14 mouse cellular contexts compared by ENCODE assay signal in the genomic region with DNA sequence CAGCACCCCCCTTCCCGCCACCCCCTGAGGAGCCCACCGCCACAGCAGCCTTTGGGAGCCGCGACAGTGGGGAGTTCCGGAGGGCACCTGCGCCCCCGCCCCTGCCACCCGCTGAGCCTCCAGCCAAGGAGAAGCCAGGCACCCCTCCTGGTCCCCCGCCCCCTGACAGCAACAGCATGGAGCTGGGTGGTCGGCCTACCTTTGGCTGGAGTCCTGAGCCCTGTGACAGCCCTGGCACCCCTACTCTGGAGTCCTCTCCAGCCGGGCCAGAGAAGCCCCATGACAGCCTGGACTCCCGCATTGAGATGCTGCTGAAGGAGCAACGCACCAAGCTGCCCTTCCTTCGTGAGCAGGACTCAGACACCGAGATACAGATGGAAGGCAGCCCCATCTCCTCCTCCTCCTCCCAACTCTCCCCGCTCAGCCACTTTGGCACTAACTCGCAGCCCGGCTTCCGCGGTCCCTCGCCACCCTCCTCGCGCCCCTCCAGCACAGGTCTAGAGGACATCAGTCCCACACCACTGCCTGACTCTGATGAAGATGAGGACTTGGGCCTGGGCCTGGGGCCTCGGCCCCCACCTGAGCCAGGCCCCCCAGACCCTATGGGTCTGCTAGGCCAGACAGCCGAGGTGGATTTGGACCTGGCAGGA. TPM values are rescaled to one million over a fixed set of nuclear protein-coding genes. Genes with fewer than 3 reads are reported as not detected.
DNase-seq lines count a peak whose midpoint lies in the region; ATAC-seq and TF ChIP-seq lines count a peak whose summit lies in the region.
"Had no signal": no experiment of that assay in that cellular context is flagged by ENCODE, and none has a peak within 500 bp of the region (broad histone marks: within the 10 kb centered on the region; RNA-seq: fewer than 3 reads in every experiment).

No protein-coding gene starts in this region.

- H3K9me3 ChIP-seq in limb, embryonic 11.5 days (ENCODE audit: control insufficient read depth, low read length) = no peaks in the 10 kb centered on the region
- no peaks in the 10 kb centered on the region for H3K9me3 ChIP-seq in limb, embryonic 10.5 days (replicated peaks)
- no peaks in the 10 kb centered on the region for H3K9me3 ChIP-seq in G1E (replicated peaks)
- no peaks in the 10 kb centered on the region for H3K9me3 ChIP-seq in limb, embryonic 13.5 days
- H3K9me3 ChIP-seq: kidney, embryonic 15.5 days had no signal

- H3K4me3 ChIP-seq in limb, embryonic 11.5 days (ENCODE audit: low read depth, low read length) = no peak overlapping the region
- H3K4me3 ChIP-seq in limb, embryonic 10.5 days = no peak overlapping the region
- peak overlapping the region; percentile 55; the same call in 1 of the 2 replicates for H3K4me3 ChIP-seq in G1E (ENCODE audit: low read depth, low read length)
- H3K4me3 ChIP-seq in limb, embryonic 13.5 days = no peak overlapping the region
- H3K4me3 ChIP-seq: left cerebral cortex, adult 2 months had no signal

- H3K4me1 ChIP-seq in limb, embryonic 11.5 days (ENCODE audit: control insufficient read depth, insufficient read depth, low read length) = peaks cover 49% of the 10 kb centered on the region
- H3K4me1 ChIP-seq in limb, embryonic 10.5 days = peaks cover 72% of the 10 kb centered on the region
- peaks cover 95% of the 10 kb centered on the region for H3K4me1 ChIP-seq in G1E (ENCODE audit: insufficient read depth, low read depth, low read length)
- H3K4me1 ChIP-seq in limb, embryonic 13.5 days = peaks cover 68% of the 10 kb centered on the region

- peaks cover 41% of the 10 kb centered on the region for H3K36me3 ChIP-seq in limb, embryonic 11.5 days (ENCODE audit: control insufficient read depth, insufficient read depth, low read length)
- peaks cover 91% of the 10 kb centered on the region for H3K36me3 ChIP-seq in limb, embryonic 10.5 days
- peaks cover 95% of the 10 kb centered on the region for H3K36me3 ChIP-seq in G1E (replicated peaks)
- peaks cover 82% of the 10 kb centered on the region for H3K36me3 ChIP-seq in limb, embryonic 13.5 days

- DNase-seq in limb, embryonic 11.5 days (ENCODE audit: low spot score) = no peak
- no peak for DNase-seq in limb, embryonic 10.5 days (ENCODE audit: low spot score)
- DNase-seq in G1E (ENCODE audit: low spot score) = no peak
- peak; percentile 69 for DNase-seq in cerebellum, adult 9-11 months
- no peak for DNase-seq in layer of hippocampus, adult 9-11 months
- no peak for DNase-seq in yolk sac, embryonic 10.5 days (ENCODE audit: low spot score)
- DNase-seq: adrenal gland, adult 2 months; thymus, postnatal 14 days had no signal

- 89% methylated on average over 25 of the region's 25 CpGs for WGBS in limb, embryonic 11.5 days
- 86% methylated on average over 25 of the region's 25 CpGs for WGBS in limb, embryonic 10.5 days
- WGBS in limb, embryonic 13.5 days = 86% methylated on average over 25 of the region's 25 CpGs

- ATAC-seq in limb, embryonic 11.5 days (ENCODE audit: insufficient number of reproducible peaks, low FRiP score, low TSS enrichment, low read depth) = no peak
- no peak for ATAC-seq in G1E (ENCODE audit: extremely low read depth, insufficient number of reproducible peaks, low FRiP score, poor library complexity, severe bottlenecking)
- no peak for ATAC-seq in limb, embryonic 13.5 days (ENCODE audit: low FRiP score, low read depth)

- H3K27me3 ChIP-seq in limb, embryonic 11.5 days (ENCODE audit: control insufficient read depth, insufficient read depth, low read length) = no peaks in the 10 kb centered on the region
- no peaks in the 10 kb centered on the region for H3K27me3 ChIP-seq in limb, embryonic 10.5 days (ENCODE audit: low read depth, poor library complexity, severe bottlenecking)
- no peaks in the 10 kb centered on the region for H3K27me3 ChIP-seq in G1E (ENCODE audit: insufficient read depth, low read length)
- H3K27me3 ChIP-seq in limb, embryonic 13.5 days = no peaks in the 10 kb centered on the region
- H3K27me3 ChIP-seq: kidney, embryonic 15.5 days had no signal

- H3K4me2 ChIP-seq in limb, embryonic 11.5 days (ENCODE audit: low read depth, severe bottlenecking) = peak overlapping the region; percentile 10; the same call in 1 of the 2 replicates
- H3K4me2 ChIP-seq in limb, embryonic 13.5 days (replicated peaks) = peak overlapping the region; percentile 67; the same call in 1 of the 2 replicates

- 0 out of 2 replicates have a peak overlapping the region, but pooled peaks have one; percentile 21 for H3K27ac ChIP-seq in limb, embryonic 11.5 days (replicated peaks; ENCODE audit: low read depth, low read length)
- H3K27ac ChIP-seq in limb, embryonic 10.5 days = no peak overlapping the region
- no peak overlapping the region for H3K27ac ChIP-seq in limb, embryonic 13.5 days
- H3K27ac ChIP-seq: left cerebral cortex, adult 2 months had no signal

- H3K9ac ChIP-seq in limb, embryonic 11.5 days (ENCODE audit: low read length) = no peak overlapping the region
- 0 out of 2 replicates have a peak overlapping the region, but pooled peaks have one; percentile 13 for H3K9ac ChIP-seq in limb, embryonic 13.5 days
- H3K9ac ChIP-seq: kidney, embryonic 15.5 days had no signal

- TF ChIP-seq CTCF in G1E (IDR thresholded peaks at IDR 0.05; ENCODE audit: low read depth, low read length) = no peak

RNA-seq across cellular contexts. Expression of a gene that starts 6.2 kb away (rescaled TPM):
- 12.0 and 14.0 TPM in 2 replicates for polyA plus RNA-seq in limb, embryonic 11.5 days (2014; fragmentation: Nextera tagmentation; extraction: Ambion mirVana)
- polyA plus RNA-seq in limb, embryonic 10.5 days (2016; fragmentation: Nextera tagmentation; extraction: Ambion mirVana) = 9.4 and 10.6 TPM in 2 replicates
- total RNA-seq in G1E (2014; fragmentation: Nextera tagmentation) = 76.5 and 76.7 TPM in 2 replicates
- 2.1 and 2.3 TPM in 2 replicates for total RNA-seq in G1E (2017)
- polyA plus RNA-seq in G1E (2012) = 89.4 and 90.6 TPM in 2 replicates
- polyA plus RNA-seq in limb, embryonic 13.5 days (2015; fragmentation: Nextera tagmentation; extraction: Ambion mirVana) = 11.1 and 12.0 TPM in 2 replicates

RNA-seq across cellular contexts. Expression of a gene that starts 15.7 kb away (rescaled TPM):
- 2.9 and 3.6 TPM in 2 replicates for polyA plus RNA-seq in limb, embryonic 11.5 days (2014; fragmentation: Nextera tagmentation; extraction: Ambion mirVana)
- 1.8 and 2.0 TPM in 2 replicates for polyA plus RNA-seq in limb, embryonic 10.5 days (2016; fragmentation: Nextera tagmentation; extraction: Ambion mirVana)
- total RNA-seq in G1E (2014; fragmentation: Nextera tagmentation) (not detected in 2 replicates), G1E (2017) (0.52 and 1.7 TPM in 2 replicates)
- 0.26 and 0.59 TPM in 2 replicates for polyA plus RNA-seq in G1E (2012)
- 3.7 and 4.6 TPM in 2 replicates for polyA plus RNA-seq in limb, embryonic 13.5 days (2015; fragmentation: Nextera tagmentation; extraction: Ambion mirVana)

RNA-seq across cellular contexts. Expression of a gene that starts 21.0 kb away (rescaled TPM):
- polyA plus RNA-seq in limb, embryonic 11.5 days (2014; fragmentation: Nextera tagmentation; extraction: Ambion mirVana) = 82.6 and 85.8 TPM in 2 replicates
- polyA plus RNA-seq in limb, embryonic 10.5 days (2016; fragmentation: Nextera tagmentation; extraction: Ambion mirVana) = 90.1 and 92.0 TPM in 2 replicates
- 11.6 and 24.2 TPM in 2 replicates for total RNA-seq in G1E (2014; fragmentation: Nextera tagmentation)
- 22.8 and 25.4 TPM in 2 replicates for total RNA-seq in G1E (2017)
- polyA plus RNA-seq in G1E (2012) = 50.1 and 65.2 TPM in 2 replicates
- polyA plus RNA-seq in limb, embryonic 13.5 days (2015; fragmentation: Nextera tagmentation; extraction: Ambion mirVana) = 99.6 and 104 TPM in 2 replicates

RNA-seq across cellular contexts. Expression of a gene that starts 34.3 kb away (rescaled TPM):
- polyA plus RNA-seq in limb, embryonic 11.5 days (2014; fragmentation: Nextera tagmentation; extraction: Ambion mirVana) = not detected in 2 replicates
- polyA plus RNA-seq in limb, embryonic 10.5 days (2016; fragmentation: Nextera tagmentation; extraction: Ambion mirVana) = not detected in 2 replicates
- total RNA-seq in G1E (2014; fragmentation: Nextera tagmentation) (not detected in 2 replicates), G1E (2017) (not detected in 2 replicates)
- polyA plus RNA-seq in G1E (2012) = not detected in 2 replicates
- not detected in 2 replicates for polyA plus RNA-seq in limb, embryonic 13.5 days (2015; fragmentation: Nextera tagmentation; extraction: Ambion mirVana)
- total RNA-seq: left cerebral cortex, adult 2 months; MEL; neutrophil, adult 5-6 weeks had no signal
- polyA plus RNA-seq: erythroblast, embryonic 14.5 days had no signal
